Mouse (Mus musculus) large intestine, adult 2 months (tissue): ENCODE data around the gene Csrnp1. TPM values are rescaled to one million over a fixed set of nuclear protein-coding genes. Genes with fewer than 3 reads are reported as not detected.
"Not testable (repeated sequence)": the region's sequence is repeated elsewhere in the genome, so short reads cannot be mapped to it uniquely, and the experiment has no call there.

Source experiments
- DNase-seq: peaks from one replicate; pipeline ENCODE4 v3.0.0-alpha.2; 2012; ENCODE audit warnings: low read depth, low spot score
- WGBS: fragments of 180-500 bp; shearing (Covaris S2); methylation state at CpG from one replicate; pipeline ENCODE4 v1.1.7; 2018; 5-methylcytosine and 5-hydroxymethylcytosine counted together
- polyA plus RNA-seq: library from polyadenylated mRNA; depleted of rRNA; stranded (reverse); fragments of >200 nt; gene quantifications from 2 replicates; pipeline ENCODE4 v1.2.3, GENCODE M21; 2012; rRNA removed

The Csrnp1 gene
- 9.8 and 16.5 TPM in 2 replicates for polyA plus RNA-seq

DNA sequence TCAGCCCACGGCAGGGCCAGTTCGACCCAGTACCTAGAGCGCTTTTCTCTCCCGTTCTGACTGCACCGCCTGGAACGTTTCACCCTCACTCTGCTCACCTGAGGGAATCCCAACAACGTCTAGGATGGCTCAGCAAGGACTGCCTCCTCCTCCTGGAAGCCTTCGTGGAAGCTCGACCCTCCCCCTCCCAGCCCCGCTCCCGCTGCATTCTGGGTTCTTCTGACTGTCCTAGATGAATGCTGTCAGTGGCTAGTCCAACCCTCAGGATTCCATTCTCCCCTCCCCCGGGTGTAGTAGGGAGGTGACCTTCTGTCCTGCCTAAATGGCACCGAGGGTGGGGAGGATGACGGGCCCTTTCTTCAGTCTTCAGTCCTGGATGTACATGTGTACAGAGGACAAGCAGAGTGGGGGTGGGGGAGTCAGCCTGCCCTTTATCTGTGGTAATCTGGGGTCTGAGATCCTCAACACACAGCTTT is at the start of gene Csrnp1:
TSS of gene Csrnp1 (minus strand) at position 123 of the 476 bp plus-strand sequence.
- no peak for DNase-seq
- WGBS = 44% methylated on average over 14 of the region's 14 CpGs

DNA sequence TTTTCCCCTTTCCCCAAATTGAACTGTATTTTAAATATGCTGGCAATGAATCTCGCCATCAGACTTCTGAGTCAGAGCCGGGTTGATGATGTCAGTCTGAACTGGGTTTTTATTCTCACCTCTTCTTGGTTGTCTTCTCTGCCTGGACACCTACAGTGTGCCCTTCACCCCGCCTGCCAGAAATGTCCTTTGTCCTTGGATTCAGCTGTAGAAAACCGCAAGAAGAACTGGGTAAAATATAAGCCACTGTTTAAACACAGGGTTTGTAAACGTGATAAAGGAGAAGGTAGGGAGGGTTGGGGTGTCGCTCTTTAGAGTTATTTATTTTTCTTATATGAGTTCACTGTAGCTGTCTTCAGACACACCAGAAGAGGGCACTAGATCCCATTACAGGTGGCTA is 48.3 kb upstream of the Csrnp1 start:
- WGBS = 27% methylated on average over 6 of the region's 6 CpGs

DNA sequence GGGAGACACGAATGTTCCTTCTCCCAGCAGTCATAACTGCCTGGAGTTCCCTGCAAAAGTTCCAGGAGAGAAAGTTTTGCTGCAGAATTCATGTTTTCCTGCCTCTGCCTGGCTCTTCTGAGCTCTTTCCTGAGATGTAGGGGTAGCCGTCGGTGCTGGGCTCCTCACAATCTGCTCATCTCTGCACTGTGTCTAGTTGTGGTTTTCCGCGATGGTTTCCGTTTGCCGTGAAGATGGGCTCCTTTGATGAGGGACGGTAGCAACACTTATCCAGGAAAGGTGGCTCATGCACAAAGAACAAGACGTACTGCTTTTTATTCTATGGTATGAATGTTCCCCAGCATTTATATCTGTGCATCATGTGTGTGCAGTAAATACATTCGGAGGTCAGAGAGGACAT is 46.0 kb upstream of the Csrnp1 start:
- no peak for DNase-seq

More for the DNA sequence above, 48.3 kb upstream of the Csrnp1 start:
- DNase-seq = no peak

DNA sequence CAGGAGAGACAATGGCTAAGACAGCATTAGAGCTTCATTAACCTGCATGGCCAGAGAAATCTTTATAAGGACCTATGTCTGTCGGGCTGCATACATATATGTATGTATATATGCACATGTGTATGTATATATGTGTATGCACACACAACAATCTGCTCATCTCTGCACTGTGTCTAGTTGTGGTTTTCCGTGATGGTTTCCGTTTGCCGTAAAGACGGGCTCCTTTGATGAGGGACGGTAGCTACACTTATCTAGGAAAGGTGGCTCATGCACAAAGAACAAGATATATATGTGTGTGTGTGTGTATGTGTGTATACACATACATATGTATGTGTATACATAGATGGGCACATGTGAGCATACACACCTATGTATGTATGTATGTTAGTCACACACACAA is 45.4 kb upstream of the Csrnp1 start:
- no peak for DNase-seq
- 88% methylated on average over 6 of the region's 6 CpGs for WGBS

More for the DNA sequence above, 46.0 kb upstream of the Csrnp1 start:
- WGBS = 84% methylated on average over 10 of the region's 10 CpGs

DNA sequence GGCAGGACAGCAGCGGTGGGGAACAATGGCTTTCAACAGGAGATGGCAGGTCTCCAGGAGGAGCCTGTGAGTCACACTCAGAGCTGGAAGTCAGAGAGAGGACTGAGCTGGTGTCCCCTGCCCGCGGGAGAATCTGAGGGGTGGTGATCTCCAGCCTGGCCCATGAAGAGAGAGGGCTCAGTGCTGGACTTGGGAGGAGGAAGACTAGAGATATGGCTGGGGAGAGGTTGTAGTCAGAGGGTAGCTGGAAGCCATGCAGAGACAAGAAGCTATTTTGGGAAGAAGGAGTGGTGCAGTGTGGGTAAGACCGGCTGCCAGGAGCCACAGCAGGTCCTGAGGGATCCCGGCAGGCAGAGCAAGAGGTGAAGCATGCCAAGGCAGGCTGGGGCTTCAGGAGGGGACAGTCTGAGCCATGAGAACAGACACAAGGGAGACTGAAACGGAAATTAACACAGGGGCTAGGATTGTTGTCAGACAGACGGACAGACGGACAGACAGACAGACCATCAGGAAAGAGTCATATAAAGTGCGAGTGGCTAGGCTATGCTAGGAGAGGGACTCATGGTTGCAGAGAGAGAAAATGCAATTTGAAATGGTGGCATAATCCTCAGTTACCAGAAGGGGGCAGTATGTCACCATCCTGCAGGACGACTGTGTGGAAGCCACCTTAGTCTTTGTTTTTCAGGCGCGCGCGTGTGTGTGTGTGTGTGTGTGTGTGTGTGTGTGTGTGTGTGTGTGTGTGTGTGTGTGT is 43.1 kb upstream of the Csrnp1 start:
- 10% methylated on average over 14 of the region's 14 CpGs for WGBS

DNA sequence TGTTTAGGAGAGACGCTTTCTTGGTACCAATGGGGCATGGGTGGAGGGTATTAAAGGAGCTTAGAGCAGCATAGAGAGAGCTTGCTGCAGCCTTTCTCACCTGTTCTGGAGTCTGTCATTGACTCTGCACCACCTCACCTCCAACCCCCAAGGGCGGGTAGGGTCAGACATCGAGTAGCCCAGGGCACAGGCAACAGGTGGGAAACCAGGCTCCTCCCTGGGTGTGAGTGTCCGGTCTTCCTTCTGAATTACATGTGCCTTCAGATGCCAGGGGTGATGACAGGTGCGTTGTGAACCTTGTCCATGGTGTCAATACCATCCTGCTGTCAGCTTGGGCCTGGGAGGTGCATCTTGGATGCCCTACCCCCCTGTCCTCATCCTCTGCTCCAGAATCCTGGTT is 40.2 kb upstream of the Csrnp1 start:
- DNase-seq = no peak
- WGBS = 64% methylated on average over 5 of the region's 5 CpGs

More for the DNA sequence above, 43.1 kb upstream of the Csrnp1 start:
- DNase-seq = no peak

DNA sequence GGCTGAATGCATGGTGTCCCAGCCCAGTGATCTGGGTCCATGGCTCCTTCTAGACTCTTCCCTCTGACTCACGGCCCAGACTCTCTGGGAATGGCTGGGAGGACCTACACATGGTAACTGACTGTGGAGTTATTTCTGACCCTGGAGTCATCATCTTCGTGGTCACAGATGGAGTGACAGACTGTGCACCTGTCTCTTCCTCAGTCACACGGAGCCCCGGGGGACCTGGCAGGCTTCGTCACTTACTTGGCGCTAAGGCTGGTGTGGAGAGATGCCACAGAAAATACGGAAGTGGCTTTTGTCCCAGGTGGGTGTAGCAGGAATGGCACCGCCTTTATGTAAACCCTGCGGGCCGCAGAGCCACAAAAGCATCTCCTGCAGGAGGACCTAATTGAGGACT is 39.7 kb upstream of the Csrnp1 start:
- WGBS = 31% methylated on average over 10 of the region's 10 CpGs
- DNase-seq = no peak

DNA sequence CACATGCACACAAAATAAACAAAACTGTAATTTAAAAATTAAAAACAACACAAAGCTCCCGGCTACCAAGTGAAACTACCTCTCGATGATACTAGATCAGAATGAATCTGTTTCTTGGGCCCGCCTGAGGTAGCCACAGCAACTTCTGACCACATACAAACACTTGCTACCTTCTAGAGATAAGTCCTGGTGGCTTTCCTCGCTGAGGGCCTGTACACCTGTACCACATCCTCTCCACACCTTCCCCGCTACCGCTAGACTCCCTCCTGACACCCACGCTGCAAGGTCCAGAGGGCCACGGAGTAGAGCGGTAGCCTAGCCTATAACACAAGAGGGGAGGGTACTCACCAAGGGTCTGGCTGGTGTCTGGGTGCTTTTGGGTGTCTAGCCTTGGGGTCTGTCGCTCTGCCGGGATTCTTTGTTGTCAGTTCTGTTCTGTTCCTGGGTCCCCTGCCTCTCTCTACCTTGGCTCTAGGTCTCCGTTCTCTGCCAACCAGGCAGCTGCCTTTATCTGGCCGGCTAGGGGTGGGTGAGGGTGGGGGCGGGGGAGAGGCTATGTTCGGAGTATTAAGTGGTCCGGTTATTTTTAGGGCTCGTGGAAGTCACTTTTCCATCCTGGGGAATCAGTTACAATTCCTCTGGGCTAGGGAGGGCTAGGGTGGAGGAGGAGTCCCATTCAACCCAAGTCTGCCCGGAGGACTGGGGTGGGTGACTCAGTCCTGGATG is 38.8 kb upstream of the Csrnp1 start, which contains the start of gene Xirp1:
TSS of gene Xirp1 (minus strand) at position 513 of the 726 bp plus-strand sequence.
- 82% methylated on average over 18 of the region's 18 CpGs for WGBS
- no peak for DNase-seq

DNA sequence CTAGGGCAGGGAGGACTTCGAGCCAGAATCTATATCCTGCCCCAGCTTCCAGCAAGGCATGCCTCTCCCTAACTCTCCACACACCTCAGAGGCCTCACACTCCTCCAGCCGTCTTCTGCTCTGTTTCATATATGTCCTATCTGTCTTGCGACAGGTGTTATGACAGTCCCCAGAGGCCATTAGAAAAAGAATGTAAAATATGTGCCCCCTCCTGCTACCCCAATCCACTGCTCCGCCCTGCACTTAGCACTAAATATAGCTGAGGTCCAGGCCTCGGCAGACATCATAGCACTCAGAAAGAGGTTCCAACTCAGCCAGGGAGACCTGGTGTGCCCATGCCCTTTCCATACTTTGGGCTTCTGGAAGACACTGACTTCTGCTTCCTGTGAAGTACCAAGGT is 36.7 kb upstream of the Csrnp1 start:
- 60% methylated on average over 5 of the region's 5 CpGs for WGBS
- no peak for DNase-seq

DNA sequence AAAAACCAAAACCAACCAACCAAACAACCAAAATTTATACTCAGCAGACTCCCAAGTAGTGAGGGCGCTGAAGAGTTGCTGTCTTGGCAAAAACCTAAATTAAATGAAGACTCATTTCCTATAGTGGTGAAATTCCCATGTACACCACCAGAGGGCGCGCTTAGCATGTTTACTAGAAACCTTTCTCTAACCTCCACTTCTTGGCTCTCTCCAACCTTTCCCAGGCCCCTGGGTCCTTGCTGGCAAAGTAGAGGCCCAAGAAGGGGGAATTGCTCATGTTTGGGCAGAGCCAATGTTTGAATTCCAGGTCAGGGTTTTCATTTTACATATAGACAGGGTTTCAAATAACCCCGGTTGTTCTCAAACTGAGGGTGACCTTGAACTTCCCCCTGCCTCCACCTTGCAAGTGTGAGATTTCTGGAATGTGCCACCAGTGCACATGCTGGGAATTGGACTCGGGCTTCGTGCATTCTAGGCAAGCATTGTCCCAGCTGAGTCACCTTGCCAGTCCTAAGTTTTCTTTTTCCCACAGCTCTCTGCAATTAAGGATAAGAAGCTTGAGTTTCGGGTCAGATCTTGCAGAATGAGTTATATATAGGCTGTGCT is 35.9 kb upstream of the Csrnp1 start:
- DNase-seq = no peak
- 25% methylated on average over 7 of the region's 7 CpGs for WGBS

DNA sequence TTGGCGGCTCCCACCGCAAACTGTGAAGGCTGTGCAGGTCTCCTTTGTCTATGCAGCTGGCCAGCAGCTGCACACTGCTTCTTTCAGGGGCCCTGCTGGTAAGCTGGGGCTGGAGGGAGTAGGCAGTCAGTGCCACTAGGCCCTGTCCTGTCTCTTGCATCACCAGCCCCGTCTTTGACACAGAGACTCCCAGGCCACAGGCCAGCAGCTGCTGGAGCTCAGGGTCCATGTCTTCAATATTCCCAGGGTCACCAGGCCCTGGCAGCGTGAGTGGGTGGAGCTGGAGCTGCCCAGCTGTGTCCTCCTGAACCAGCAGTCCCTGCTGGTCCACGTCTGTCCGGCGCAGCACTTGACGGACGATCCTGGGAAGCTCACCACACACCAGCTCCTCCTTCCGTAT is 32.5 kb upstream of the Csrnp1 start:
- no peak for DNase-seq
- 76% methylated on average over 10 of the region's 10 CpGs for WGBS

DNA sequence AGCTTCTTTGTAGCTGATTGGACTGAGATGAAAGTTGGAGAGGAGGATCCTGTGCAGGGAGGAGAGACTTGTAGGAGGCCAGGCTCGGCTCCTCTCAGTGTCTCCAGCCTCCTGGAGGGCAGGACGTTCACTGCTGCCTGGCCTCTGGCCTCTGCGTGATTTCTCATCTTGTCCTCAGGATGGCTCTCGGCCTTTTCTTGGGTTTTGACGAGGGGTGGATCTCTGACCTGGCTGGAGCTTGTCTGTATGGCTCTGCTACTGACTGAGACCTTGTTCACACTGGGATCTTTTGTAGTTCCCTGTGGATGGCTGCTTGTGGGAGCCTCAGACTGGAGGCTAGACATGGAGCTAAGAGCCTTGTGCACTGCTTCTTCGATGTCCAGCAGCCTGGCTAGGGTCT is 30.4 kb upstream of the Csrnp1 start:
- DNase-seq = no peak
- whole genome bisulfite sequencing = 89% methylated on average over 6 of the region's 6 CpGs

DNA sequence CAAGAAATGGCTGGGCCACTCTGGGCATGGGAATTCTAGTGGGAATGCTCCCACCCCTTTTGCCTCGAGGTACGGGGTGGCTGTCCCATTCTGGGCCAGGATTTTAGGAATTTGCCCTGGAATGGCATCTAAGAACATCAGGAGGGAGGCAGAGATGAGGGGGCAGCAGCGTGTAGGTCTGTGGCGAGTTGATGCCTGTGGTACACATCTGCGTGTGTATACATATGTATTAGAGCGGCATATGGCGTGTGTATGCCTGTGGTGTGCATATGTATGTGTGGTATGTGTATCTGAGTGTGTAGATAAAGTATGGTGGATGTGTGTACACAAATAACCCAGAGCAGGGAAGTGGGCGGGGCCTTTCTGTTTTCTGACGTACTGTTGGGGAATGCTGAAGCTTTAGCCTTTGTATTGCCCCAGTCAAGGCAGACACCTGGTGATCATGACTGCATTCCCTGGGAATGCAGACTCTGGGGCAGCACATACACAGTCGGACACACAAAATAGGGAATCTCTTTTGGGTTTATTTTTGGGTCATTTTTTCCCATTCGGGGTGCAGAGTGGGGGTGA is 28.9 kb upstream of the Csrnp1 start:
- DNase-seq = no peak
- 68% methylated on average over 11 of the region's 11 CpGs for WGBS

DNA sequence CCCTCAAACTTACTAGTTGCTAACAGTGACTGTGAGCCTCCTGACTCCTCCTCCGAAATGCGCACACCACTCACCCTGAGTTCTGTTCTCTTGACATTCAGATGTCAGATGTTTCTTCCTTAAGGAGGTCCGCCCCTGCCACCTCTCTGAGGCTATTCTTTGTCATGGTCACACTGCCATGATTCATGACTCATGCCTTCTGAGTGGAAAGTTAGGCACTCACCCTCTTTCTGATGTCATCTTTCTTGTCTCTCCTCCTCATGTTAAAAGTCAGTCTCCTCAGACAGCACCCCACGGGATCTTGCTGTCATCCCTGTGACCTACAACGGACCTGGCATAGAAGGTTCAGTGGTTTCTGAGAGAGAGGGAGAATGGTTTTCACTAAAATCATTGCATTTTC is 28.3 kb upstream of the Csrnp1 start:
- 88% methylated on average over 5 of the region's 5 CpGs for WGBS

DNA sequence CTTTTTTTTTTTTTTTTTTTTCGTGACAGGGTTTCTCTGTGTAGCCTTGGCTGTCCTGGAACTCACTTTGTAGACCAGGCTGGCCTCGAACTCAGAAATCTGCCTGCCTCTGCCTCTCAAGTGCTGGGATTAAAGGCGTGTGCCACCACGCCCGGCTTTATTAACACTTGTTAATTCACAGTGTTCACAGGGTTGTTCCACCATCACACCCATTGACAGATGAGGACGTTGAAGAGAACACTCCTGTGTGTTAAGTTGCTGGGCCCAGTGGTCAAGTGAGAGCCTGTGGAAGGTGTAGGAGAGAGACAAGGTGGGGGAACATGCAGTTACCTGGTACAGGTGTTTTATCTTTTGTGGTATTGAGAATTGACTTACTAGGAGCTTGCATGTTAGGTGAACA is 27.7 kb upstream of the Csrnp1 start:
- WGBS = 67% methylated on average over 6 of the region's 6 CpGs
- not testable (repeated sequence) for DNase-seq

More for the DNA sequence above, 28.3 kb upstream of the Csrnp1 start:
- no peak for DNase-seq

DNA sequence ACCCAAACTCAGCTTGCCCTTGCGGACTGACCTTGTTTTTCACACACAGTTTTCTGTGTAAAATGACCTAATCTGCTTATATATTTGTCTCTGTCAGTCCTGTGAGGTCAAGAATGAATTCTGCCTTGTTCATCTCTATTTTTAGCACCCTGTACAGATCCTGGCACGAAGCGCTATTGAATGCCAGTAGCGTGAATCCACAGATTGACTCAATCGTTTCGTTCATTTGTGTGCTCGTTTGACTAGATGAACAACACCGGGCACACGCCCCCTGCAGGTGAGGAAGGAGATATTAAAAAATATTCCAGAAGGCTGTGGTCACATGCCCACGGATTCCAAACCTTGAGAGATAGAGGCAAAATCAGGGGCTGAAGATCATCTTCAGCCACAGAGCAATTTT is 27.1 kb upstream of the Csrnp1 start:
- DNase-seq = no peak
- 2% methylated on average over 10 of the region's 10 CpGs for WGBS

DNA sequence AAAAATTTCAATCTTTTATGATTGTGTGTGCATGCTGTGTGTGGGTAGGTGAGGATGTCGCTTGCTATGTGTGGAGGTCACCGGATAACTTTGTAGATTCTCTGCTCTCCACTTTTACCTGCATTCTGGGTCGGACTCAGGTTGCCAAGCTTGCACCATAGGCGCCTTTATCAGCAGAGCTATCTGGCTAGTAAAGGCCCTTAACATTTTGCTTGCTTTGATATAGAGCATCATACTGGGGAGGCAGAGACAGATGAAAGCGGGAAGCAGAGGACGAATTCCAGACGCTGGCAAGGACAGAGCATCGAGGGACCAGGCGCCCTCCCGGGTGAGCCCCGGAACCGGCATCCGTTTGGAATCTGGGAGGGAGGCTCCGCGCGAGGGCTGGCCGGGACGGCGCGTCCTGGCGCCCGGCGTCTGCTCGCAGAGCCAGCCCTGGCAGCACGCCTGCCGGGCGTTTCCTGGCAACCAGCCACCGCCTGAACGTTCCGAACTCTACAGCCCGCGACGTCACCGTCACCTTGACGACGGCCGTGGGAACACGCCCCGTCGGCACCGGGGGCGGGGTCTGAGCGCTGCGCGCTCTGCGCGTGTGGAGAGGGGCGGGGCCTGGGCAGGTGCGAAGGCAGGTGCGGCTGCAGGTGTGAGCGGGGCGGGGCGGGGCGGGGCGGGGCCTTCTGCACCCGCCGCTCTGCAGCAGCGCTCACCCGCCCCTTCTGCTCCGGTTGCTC is 26.5 kb upstream of the Csrnp1 start:
- peak; percentile 93 for DNase-seq
- 2% methylated on average over 58 of the region's 60 CpGs for WGBS

DNA sequence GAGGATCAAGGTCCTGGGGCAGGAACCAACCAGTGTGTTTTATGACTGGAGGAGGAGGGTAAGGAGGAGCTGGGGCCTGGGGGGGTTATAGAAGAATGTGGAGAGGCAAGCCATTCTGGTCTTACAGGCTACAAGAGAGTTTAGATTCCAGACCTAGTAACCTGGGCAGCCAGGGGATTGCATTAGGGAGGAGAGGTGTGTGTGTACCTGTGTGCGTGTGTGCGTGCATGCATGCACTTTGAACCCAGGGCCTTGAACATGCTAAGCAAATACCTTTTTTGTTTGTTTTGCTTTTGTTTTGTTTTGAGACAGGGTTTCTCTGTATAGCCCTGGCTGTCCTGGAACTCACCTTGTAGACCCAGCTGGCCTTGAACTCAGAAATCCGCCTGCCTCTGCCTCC is 25.4 kb upstream of the Csrnp1 start:
- WGBS = 55% methylated on average over 3 of the region's 3 CpGs
- DNase-seq = no peak

DNA sequence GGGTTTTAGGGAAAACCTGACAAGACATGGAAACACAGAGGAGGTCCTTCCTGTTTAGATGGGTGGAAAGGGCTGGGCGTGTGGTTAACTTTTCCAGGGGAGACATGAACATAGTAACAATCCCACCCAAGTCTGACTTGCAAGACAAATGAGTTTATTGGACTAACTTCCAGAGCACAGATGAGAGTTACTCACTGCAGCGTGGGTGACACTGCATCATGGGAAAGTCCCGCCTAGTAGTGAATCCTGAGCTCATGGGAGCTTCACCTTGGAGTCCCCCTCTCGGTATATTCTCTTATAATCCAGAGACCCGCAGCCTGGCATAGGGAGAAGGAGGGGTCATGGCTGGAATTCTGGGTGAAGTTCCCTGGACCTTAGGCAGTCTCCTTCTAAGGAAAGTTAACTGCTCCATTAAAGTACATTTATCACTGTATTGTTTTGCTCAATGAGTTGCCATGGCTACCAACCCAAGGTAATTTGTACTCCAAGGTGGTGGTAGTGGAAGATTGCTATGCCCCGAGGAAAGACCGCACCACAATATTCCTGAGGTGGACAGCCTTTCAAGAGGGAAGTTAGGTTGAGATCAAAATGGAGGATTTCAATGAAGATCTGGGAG is 24.9 kb upstream of the Csrnp1 start:
- DNase-seq = no peak
- WGBS = 37% methylated on average over 7 of the region's 7 CpGs
